Comparison of ENCODE assay signal across 22 mouse cellular contexts in the genomic region with DNA sequence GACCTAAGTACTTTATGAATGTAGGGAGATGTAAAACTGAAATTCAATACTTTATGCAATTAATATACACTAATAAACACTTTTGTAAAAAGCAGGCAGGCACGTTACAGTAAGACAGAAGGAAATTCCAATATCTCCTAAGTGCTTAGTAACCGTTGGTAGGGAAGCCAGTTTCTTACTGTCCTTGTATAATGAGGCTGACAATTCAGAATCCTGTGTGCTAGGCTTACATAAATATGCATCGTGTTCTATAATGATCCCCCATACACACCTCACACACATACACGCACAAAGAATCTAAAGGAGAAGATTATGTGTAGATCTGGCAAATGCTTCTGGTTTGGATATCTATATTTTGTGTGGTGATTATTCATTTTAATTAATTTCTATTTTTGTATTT.
DNase-seq lines count a peak whose midpoint lies in the region; ATAC-seq and TF ChIP-seq lines count a peak whose summit lies in the region.
"Had no signal": no experiment of that assay in that cellular context is flagged by ENCODE, and none has a peak within 500 bp of the region (broad histone marks: within the 10 kb centered on the region; RNA-seq: fewer than 3 reads in every experiment).

No protein-coding gene starts in this region.

- no peaks in the 10 kb centered on the region for H3K9me3 ChIP-seq in midbrain, embryonic 13.5 days
- H3K9me3 ChIP-seq in midbrain, postnatal 0 days (ENCODE audit: low read length): no peaks in the 10 kb centered on the region
- no peaks in the 10 kb centered on the region for H3K9me3 ChIP-seq in forebrain, embryonic 15.5 days
- H3K9me3 ChIP-seq: embryonic facial prominence, embryonic 13.5 days; G1E; heart, embryonic 13.5 days; intestine, embryonic 15.5 days had no signal

- ATAC-seq in midbrain, embryonic 13.5 days: peak; percentile 79
- ATAC-seq in midbrain, postnatal 0 days (ENCODE audit: low FRiP score): no peak
- 0 out of 2 replicates have a peak, but pooled peaks have one; percentile 57 for ATAC-seq in forebrain, embryonic 15.5 days (replicated peaks)
- no peak for ATAC-seq in inflammation-experienced regulatory T-cells, adult 6 months
- ATAC-seq: CD4-positive, CD25-positive, alpha-beta regulatory T cell, adult 4 months; hindbrain, postnatal 0 days; intestine, embryonic 15.5 days had no signal

- no peak for TF ChIP-seq POLR2A in brain, embryonic 14.5 days (IDR thresholded peaks at IDR 0.05; ENCODE audit: borderline replicate concordance, extremely low read depth, insufficient read depth, insufficient read length, poor library complexity, severe bottlenecking)

- H3K4me1 ChIP-seq in midbrain, embryonic 13.5 days (replicated peaks): no peaks in the 10 kb centered on the region
- H3K4me1 ChIP-seq in midbrain, postnatal 0 days (ENCODE audit: insufficient read depth, low read length): no peaks in the 10 kb centered on the region
- H3K4me1 ChIP-seq in forebrain, embryonic 15.5 days: no peaks in the 10 kb centered on the region
- H3K4me1 ChIP-seq: embryonic facial prominence, embryonic 13.5 days; heart, embryonic 13.5 days; intestine, embryonic 15.5 days had no signal

- no peak for DNase-seq in midbrain, postnatal 0 days (ENCODE audit: low spot score)
- DNase-seq in brain, adult 2 months (ENCODE audit: low read depth, low spot score): peak; percentile 27
- peak; percentile 61 for DNase-seq in brain, embryonic 14.5 days (ENCODE audit: low read depth)
- DNase-seq in retina, embryonic 14.5 days (ENCODE audit: low spot score): no peak
- no peak for DNase-seq in ovary, postnatal 10 days (ENCODE audit: low spot score)
- DNase-seq: adrenal gland, adult 8-10 months; adrenal gland, postnatal 36 days; cerebellum, adult 11-12 months; cerebellum, adult 9-10 months; cerebellum, postnatal 25 days; gastrocnemius, adult 2 months; gastrocnemius, postnatal 25 days; heart, postnatal 36 days had no signal

- H3K27ac ChIP-seq in midbrain, embryonic 13.5 days: no peak overlapping the region
- no peak overlapping the region for H3K27ac ChIP-seq in midbrain, postnatal 0 days (ENCODE audit: low read depth, low read length)
- H3K27ac ChIP-seq in forebrain, embryonic 15.5 days (replicated peaks): no peak overlapping the region
- H3K27ac ChIP-seq: embryonic facial prominence, embryonic 13.5 days; gastrocnemius, adult 2 months; heart, embryonic 13.5 days; hindbrain, postnatal 0 days; intestine, embryonic 15.5 days had no signal

- TF ChIP-seq CTCF in midbrain, postnatal 0 days (IDR thresholded peaks at IDR 0.05): no peak
- TF ChIP-seq CTCF in brain, embryonic 14.5 days (IDR thresholded peaks at IDR 0.05; ENCODE audit: borderline replicate concordance, extremely low read depth, insufficient read depth, insufficient read length): no peak

- H3K4me2 ChIP-seq in midbrain, embryonic 13.5 days (replicated peaks): no peak overlapping the region
- H3K4me2 ChIP-seq in midbrain, postnatal 0 days (ENCODE audit: low read depth, low read length, poor library complexity, severe bottlenecking): no peak overlapping the region
- H3K4me2 ChIP-seq in forebrain, embryonic 15.5 days (replicated peaks): no peak overlapping the region
- H3K4me2 ChIP-seq: embryonic facial prominence, embryonic 13.5 days; heart, embryonic 13.5 days; intestine, embryonic 15.5 days had no signal

- no peaks in the 10 kb centered on the region for H3K27me3 ChIP-seq in midbrain, embryonic 13.5 days
- no peaks in the 10 kb centered on the region for H3K27me3 ChIP-seq in midbrain, postnatal 0 days (ENCODE audit: insufficient read depth, low read length)
- no peaks in the 10 kb centered on the region for H3K27me3 ChIP-seq in forebrain, embryonic 15.5 days
- H3K27me3 ChIP-seq: embryonic facial prominence, embryonic 13.5 days; heart, embryonic 13.5 days; intestine, embryonic 15.5 days had no signal

- no peak overlapping the region for H3K4me3 ChIP-seq in midbrain, embryonic 13.5 days (replicated peaks)
- no peak overlapping the region for H3K4me3 ChIP-seq in midbrain, postnatal 0 days (ENCODE audit: low read depth, low read length)
- no peak overlapping the region for H3K4me3 ChIP-seq in forebrain, embryonic 15.5 days
- H3K4me3 ChIP-seq: embryonic facial prominence, embryonic 13.5 days; gastrocnemius, adult 2 months; heart, embryonic 13.5 days; intestine, embryonic 15.5 days had no signal

- H3K9ac ChIP-seq in midbrain, embryonic 13.5 days (replicated peaks): no peak overlapping the region
- H3K9ac ChIP-seq in midbrain, postnatal 0 days (replicated peaks; ENCODE audit: low read length, poor library complexity, severe bottlenecking): no peak overlapping the region
- H3K9ac ChIP-seq in forebrain, embryonic 15.5 days (replicated peaks): no peak overlapping the region
- H3K9ac ChIP-seq: embryonic facial prominence, embryonic 13.5 days; heart, embryonic 13.5 days; intestine, embryonic 15.5 days had no signal

- 69% methylated on average over 4 of the region's 4 CpGs for WGBS in midbrain, embryonic 13.5 days
- 49% methylated on average over 4 of the region's 4 CpGs for WGBS in midbrain, postnatal 0 days
- WGBS in forebrain, embryonic 15.5 days: 58% methylated on average over 4 of the region's 4 CpGs

- H3K36me3 ChIP-seq in midbrain, embryonic 13.5 days: no peaks in the 10 kb centered on the region
- no peaks in the 10 kb centered on the region for H3K36me3 ChIP-seq in midbrain, postnatal 0 days (ENCODE audit: insufficient read depth, low read length)
- no peaks in the 10 kb centered on the region for H3K36me3 ChIP-seq in forebrain, embryonic 15.5 days
- H3K36me3 ChIP-seq: embryonic facial prominence, embryonic 13.5 days; G1E; heart, embryonic 13.5 days; intestine, embryonic 15.5 days had no signal

Comparison
In these comparisons a context has a peak if more than half of its experiments do, and no peak if none do; other contexts are left out.
1. ATAC-seq: peak in midbrain, embryonic 13.5 days (single experiment) and forebrain, embryonic 15.5 days (single experiment); none in midbrain, postnatal 0 days (single experiment) and inflammation-experienced regulatory T-cells, adult 6 months (single experiment).
2. DNase-seq: peak in brain, adult 2 months (single experiment) and brain, embryonic 14.5 days (single experiment); none in midbrain, postnatal 0 days (single experiment), retina, embryonic 14.5 days (single experiment) and ovary, postnatal 10 days (single experiment).